Mouse (Mus musculus) v-Abl transformed pro-B cells (cell line): ENCODE data around the gene Aurkb.
"Not testable (repeated sequence)": the region's sequence is repeated elsewhere in the genome, so short reads cannot be mapped to it uniquely, and the experiment has no call there.

Source experiments
- in situ Hi-C, 2 experiments: fragments of 400-800 bp; cut with MboI; formaldehyde crosslinking; loops; one replicate each; pipeline ENCODE4 v1.15.1; 2025; ENCODE audit not compliant: unreplicated experiment in 2 of 2

Gene Aurkb

GRCm38 (mm10) chr11:69045531-69046394, at the start of gene Aurkb:
Gene Aurkb (plus strand): TSS chr11:69045647.
- in situ Hi-C loops = no loop called here

- in situ Hi-C loops = loop anchor here in 1 of 2 experiments (25.0 kb wide), 1 partner anchor 435 kb away; the partner anchor contains the start of gene Mfsd6l
Observed at GRCm38 (mm10) chr11:68997080-68997479, 48.4 kb upstream of the Aurkb start.

- in situ Hi-C loops = not testable (repeated sequence)
Observed at GRCm38 (mm10) chr11:69002782-69003181, 42.7 kb upstream of the Aurkb start.

- in situ Hi-C loops = no loop called here
Observed at GRCm38 (mm10) chr11:69003592-69003991, 41.9 kb upstream of the Aurkb start.

DNA sequence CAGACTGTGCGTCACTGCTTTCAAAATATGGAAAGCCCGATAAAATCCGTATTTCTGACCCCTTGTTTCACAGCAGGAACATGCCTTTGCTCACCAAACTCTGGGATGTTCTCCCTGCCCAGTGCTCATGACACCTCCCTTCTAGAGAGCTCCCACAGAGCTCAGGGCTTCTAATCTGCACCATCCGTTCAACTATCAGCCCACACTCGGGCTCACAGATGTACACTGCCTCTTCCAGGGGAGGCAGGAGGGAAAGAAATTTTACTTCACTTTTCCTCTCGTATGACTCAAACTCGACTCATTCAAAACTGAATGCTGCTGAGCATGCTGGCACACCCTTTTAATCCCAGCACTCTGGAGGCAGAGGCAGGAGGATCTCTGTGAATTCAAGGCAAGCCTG, 40.3 kb upstream of the Aurkb start:
- in situ Hi-C loops = no loop called here

DNA sequence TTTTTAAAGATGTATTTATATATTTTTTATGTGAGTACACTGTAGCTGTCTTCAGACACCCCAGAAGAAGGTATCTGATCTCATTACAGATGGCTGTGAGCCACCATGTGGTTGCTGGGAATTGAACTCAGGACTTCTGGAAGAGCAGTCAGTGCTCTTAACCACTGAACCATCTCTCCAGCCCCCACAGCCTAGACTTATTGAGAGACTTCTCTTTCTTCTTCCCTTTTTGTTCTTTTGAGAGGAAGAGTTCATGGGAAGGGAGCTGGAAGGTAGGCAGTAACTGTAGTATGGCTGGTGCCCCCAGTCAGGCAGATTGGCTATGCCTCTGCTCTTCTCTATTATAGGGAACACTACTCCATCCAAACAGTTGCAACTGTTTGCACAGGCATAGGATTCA, 38.9 kb upstream of the Aurkb start:
- in situ Hi-C loops = not testable (repeated sequence)

DNA sequence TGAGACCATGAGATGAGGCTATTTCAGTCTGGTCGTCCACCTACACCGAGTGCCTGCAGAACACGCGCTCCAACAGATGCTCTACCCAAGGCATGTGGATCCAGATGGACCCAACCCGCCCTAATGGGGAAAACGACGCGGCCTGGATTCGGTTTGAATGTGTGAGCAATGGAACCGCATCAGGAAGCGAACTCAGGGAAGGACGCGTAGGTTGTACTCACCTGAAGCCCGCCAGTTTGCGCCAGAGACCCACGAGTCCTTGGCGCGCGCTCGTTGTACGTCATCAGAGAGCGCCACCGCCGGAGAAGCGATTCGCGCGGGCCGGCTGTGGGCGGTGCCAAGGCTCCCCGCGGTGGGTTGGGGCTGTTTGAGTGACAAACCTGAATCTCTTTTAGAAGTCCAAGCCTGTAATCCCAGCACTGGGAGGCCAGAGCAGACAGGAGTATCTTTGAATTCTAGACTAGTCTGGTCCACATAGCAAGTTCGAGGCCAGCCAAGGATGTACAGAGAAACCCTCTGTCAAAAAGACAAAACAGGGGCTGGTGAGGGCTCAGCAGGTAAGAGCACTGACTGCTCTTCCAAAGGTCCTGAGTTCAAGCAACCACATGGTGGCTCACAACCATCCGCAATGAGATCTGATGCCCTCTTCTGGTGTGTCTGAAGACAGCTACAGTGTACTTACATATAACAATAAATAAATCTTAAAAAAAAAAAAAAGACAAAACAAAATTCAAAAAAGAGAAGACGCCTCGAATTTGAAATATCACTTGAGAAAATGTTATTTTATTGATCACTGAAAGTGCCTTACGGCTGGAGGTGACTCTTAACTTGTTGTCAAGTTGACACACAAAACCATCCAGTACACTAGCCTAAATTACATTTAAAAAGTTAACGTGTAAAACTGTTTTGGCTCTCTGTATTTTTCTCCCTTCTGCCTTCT, 37.0 kb upstream of the Aurkb start, which contains the start of gene Pfas:
Pfas (minus strand) TSS at position 279 of the 940 bp plus-strand sequence.
- in situ Hi-C loops = no loop called here

DNA sequence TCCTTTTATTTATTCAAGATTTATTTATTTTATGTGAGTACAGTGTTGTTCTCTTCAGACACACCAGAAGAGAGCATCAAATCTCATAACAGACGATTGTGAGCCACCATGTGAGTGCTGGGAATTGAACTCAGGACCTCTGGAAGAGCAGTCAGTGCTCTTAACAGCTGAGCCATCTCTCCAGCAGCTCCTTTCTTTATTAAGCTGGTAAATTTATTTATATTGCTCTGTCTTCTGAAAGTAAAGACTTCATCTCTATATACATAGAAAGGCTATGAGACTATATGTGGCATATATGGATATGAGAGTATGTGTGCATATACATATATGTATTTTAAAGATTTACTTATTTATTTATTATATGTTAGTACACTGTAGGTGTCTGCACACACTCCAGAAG, 35.9 kb upstream of the Aurkb start:
- in situ Hi-C loops = no loop called here

- in situ Hi-C loops = no loop called here
Observed at GRCm38 (mm10) chr11:69010400-69011323, 34.8 kb upstream of the Aurkb start.

DNA sequence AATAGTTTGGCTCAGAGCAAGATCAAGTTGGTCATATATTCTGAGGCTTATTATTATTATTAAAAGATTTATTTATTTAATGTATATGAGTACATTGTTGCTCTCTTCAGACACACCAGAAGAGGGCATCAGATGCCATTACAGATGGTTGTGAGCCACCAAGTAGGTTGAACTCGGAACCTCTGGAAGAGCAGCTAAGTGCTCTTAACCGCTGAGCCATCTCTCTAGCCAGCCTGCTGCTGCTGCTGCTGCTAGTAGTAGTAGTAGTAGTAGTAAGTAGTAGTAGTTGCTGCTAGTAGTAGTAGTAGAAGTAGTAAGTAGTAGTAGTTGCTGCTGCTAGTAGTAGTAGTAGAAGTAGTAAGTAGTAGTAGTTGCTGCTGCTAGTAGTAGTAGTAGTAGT, 34.0 kb upstream of the Aurkb start:
- in situ Hi-C loops = not testable (repeated sequence)

- in situ Hi-C loops = no loop called here
Observed at GRCm38 (mm10) chr11:69012071-69012601, 33.3 kb upstream of the Aurkb start.

- in situ Hi-C loops = no loop called here
Observed at GRCm38 (mm10) chr11:69015644-69016441, 29.6 kb upstream of the Aurkb start, which contains the start of gene Ctc1. Gene Ctc1 (plus strand): TSS chr11:69015911.

DNA sequence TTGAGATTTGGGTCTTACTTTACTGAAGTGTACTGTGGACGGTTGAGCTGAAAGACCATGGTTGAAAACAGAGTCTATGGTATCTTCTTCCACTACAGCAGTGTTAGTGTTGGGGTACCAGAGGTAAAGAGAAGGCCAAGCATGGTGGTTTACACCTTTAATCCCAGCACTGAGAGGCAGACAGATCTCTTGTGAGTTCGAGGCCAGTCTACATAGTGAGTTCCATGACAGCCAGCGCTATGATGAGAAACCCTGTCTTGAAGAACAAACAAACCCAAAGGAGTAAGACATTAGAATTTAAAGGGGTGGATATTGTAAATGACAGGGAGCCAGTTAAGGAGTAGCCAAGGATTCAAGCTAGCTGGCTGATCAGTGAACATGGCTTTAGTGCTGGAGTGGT, 28.7 kb upstream of the Aurkb start:
- in situ Hi-C loops = no loop called here

DNA sequence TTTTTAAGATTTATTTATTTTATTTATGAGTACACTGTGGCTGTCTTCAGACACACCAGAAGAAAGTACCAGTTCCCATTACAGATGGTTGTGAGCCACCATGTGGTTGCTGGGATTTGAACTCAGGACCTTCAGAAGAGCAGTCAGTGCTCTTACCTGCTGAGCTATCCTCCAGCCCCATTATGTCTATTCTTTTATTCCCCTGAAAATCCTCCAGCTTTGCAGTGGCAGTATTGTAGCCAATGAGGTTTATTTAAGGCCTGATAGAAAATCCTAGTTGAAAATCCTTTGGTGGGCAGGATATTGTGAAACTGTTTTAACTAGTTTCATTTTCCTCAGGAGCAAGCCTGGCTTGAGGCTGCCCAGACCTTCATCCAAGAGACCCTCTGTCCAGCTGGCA, 24.8 kb upstream of the Aurkb start:
- in situ Hi-C loops = no loop called here

GRCm38 (mm10) chr11:69026562-69026961, 18.9 kb upstream of the Aurkb start:
- in situ Hi-C loops = no loop called here

DNA sequence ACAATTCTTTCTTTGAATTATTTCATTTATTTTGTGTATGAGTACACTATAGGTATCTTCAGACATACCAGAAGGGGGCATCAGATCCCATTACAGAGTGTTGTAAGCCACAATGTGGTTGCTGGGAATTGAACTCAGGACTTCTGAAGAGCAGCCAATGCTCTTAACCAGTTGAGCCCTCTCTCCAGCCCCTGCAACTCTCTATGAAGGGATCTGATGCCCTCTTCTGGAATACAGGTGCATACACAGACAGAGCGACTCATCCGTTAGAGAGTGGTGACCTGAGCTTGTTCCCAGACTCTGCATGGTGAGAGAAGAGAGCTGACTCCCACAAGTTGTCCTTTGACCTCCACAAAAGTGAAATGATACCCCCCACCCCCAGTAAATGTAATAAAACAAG, 16.6 kb upstream of the Aurkb start:
- in situ Hi-C loops = no loop called here

DNA sequence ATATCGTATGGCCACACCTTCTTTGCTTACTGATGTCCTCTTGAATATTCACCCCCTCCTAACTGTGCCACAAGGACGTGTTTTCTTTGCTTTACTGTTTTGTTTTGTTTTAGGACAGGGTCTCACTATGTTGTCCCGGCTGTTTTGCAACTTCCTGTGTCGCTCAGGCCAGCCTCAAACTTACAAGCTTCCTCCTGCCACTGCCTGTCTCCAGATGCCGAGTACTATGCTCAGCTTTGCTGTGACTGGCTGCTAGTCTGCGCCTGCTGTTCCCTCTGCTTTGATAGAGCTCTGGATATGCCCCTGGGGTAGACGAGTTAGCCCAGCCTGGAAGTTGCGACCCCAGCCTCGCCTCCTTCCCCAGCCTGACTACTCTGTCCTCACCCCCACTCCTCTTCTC, 11.9 kb upstream of the Aurkb start:
- in situ Hi-C loops = loop anchor here (5.0 to 10.0 kb wide), 3 partner anchors 66 to 126 kb away; partner anchors contain the start of gene Slc25a35 (in 2 of the 2)

DNA sequence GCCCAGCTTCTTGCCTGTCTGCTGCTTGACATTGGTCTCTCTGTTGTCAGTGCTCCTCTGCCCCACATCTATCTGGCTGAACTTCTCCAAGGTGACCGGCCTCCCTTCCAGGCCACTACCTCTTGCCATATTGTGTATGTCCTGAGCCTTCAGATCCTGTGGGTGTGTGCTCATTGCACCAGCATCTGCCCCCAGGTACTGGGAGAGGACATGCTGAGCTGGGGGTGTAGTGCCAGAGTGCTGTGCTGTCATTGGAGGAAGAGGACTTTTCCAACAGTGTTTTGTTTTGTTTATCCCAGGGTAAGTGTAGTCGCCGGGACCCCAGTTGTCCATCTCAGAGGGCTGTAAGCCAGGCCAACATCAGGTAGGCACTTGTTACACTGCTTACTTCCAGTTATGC, 10.9 kb upstream of the Aurkb start:
- in situ Hi-C loops = loop anchor here (5.0 to 10.0 kb wide), 3 partner anchors 67 to 127 kb away; partner anchors contain the start of gene Slc25a35 (in 2 of the 2)

GRCm38 (mm10) chr11:69035411-69035810, 10.0 kb upstream of the Aurkb start:
- in situ Hi-C loops = loop anchor here (5.0 to 10.0 kb wide), 2 partner anchors 71 to 128 kb away; partner anchors contain the start of gene Slc25a35 (in 1 of the 2)
